19 mouse cellular contexts compared by ENCODE assay signal in the genomic region with DNA sequence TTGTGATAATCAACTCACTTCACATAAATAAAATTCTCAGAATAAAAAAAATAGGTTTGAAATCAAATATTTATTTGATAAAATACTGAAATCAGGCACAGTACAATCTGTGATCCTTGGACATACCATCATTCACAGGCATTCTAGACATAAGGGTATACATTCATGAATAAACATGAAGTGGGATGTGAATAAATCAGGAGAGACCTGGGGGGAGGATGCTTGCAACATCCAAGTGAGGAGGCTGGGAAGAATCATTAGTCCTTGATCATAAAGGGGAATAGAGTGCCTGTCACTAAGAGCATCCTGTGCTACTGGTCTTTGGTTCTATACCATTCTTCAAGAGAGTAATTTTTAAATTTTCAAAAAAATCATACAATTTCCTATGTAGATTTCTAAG.
"Had no signal": no experiment of that assay in that cellular context is flagged by ENCODE, and none has a peak within 500 bp of the region (broad histone marks: within the 10 kb centered on the region; RNA-seq: fewer than 3 reads in every experiment).

No protein-coding gene starts in this region.

- H3K27ac ChIP-seq: limb, embryonic 12.5 days; limb, embryonic 15.5 days; liver, embryonic 14.5 days; macrophage; stomach, embryonic 15.5 days had no signal

- DNase-seq: kidney, adult 18-20 months; kidney, adult 9 months; kidney, postnatal 14 days; kidney, postnatal 4 days; left cerebral cortex, postnatal 4 days; liver, postnatal 0 days; lung, embryonic 14.5 days; retina, postnatal 1 day; right cerebral cortex, postnatal 25 days; spleen, adult 18-20 months; thymus, postnatal 25 days had no signal

- H3K4me1 ChIP-seq: limb, embryonic 12.5 days; limb, embryonic 15.5 days; stomach, embryonic 15.5 days had no signal

- H3K4me2 ChIP-seq: limb, embryonic 12.5 days; limb, embryonic 15.5 days; liver, embryonic 11.5 days; lung, embryonic 14.5 days; stomach, embryonic 15.5 days had no signal

- H3K36me3 ChIP-seq: limb, embryonic 12.5 days; limb, embryonic 15.5 days; stomach, embryonic 15.5 days had no signal

- H3K27me3 ChIP-seq: limb, embryonic 12.5 days; limb, embryonic 15.5 days; stomach, embryonic 15.5 days had no signal

- H3K9me3 ChIP-seq: limb, embryonic 12.5 days; limb, embryonic 15.5 days; stomach, embryonic 15.5 days had no signal

- ATAC-seq: intestine, embryonic 16.5 days; liver, postnatal 0 days; lung, postnatal 0 days had no signal

- H3K9ac ChIP-seq: limb, embryonic 12.5 days; limb, embryonic 15.5 days; liver, embryonic 14.5 days; liver, postnatal 0 days; lung, embryonic 14.5 days; stomach, embryonic 15.5 days had no signal

- H3K4me3 ChIP-seq: limb, embryonic 12.5 days; limb, embryonic 15.5 days; stomach, embryonic 15.5 days had no signal
